Mouse (Mus musculus) forebrain, embryonic 13.5 days (tissue): Measurements from ENCODE around the gene Zfp169. TPM values are rescaled to one million over a fixed set of nuclear protein-coding genes. Genes with fewer than 3 reads are reported as not detected.
A peak's percentile ranks its signal among the peaks of the same experiment; 100 is the strongest.

Experiments used
- ATAC-seq: fragments of 200-750 bp; cut with Nextera tagmentation; 2 replicates; pipeline ENCODE4 v1.8.0; 2017
- H3K27ac ChIP-seq: fragments of 300-500 bp; sonication (generic); 2 replicates; pipeline ENCODE4 v1.5.1; 2015; ENCODE audit warnings: inconsistent platforms, mild to moderate bottlenecking, moderate library complexity
- H3K27me3 ChIP-seq: fragments of 300-500 bp; sonication (generic); 2 replicates; pipeline ENCODE4 v1.6.1; 2015; ENCODE audit warnings: mild to moderate bottlenecking, inconsistent platforms
- H3K36me3 ChIP-seq: fragments of 300-500 bp; sonication (generic); 2 replicates; pipeline ENCODE4 v1.6.1; 2015; ENCODE audit warnings: mild to moderate bottlenecking, inconsistent platforms; ENCODE audit not compliant: poor library complexity, severe bottlenecking
- H3K4me1 ChIP-seq: fragments of 300-500 bp; sonication (generic); 2 replicates; pipeline ENCODE4 v1.6.1; 2015; ENCODE audit warnings: inconsistent platforms
- H3K4me2 ChIP-seq: fragments of 300-500 bp; sonication (generic); 2 replicates; pipeline ENCODE4 v1.6.1; 2015; ENCODE audit warnings: inconsistent platforms, mild to moderate bottlenecking, moderate library complexity
- H3K4me3 ChIP-seq: fragments of 300-500 bp; sonication (generic); 2 replicates; pipeline ENCODE4 v1.5.1; 2015; ENCODE audit warnings: mild to moderate bottlenecking, inconsistent platforms
- H3K9ac ChIP-seq: fragments of 300-500 bp; sonication (generic); 2 replicates; pipeline ENCODE4 v1.6.1; 2015; ENCODE audit warnings: mild to moderate bottlenecking, inconsistent platforms
- H3K9me3 ChIP-seq: fragments of 300-500 bp; sonication (generic); replicated peaks from 2 replicates; pipeline ENCODE4 v1.6.1; 2016; ENCODE audit warnings: inconsistent platforms
- WGBS: fragments of 180-500 bp; shearing (Covaris S2); methylation state at CpG from one replicate; pipeline ENCODE4 v1.1.7; 2015; 5-methylcytosine and 5-hydroxymethylcytosine counted together
- polyA plus RNA-seq: library from polyadenylated mRNA; unstranded; fragments of >200 nt; fragmentation: Nextera tagmentation; extraction: Ambion mirVana; gene quantifications from 2 replicates; pipeline ENCODE4 v1.2.1, GENCODE M21; 2015

Zfp169 gene
- 6.0 and 7.1 TPM in 2 replicates for polyA plus RNA-seq

DNA sequence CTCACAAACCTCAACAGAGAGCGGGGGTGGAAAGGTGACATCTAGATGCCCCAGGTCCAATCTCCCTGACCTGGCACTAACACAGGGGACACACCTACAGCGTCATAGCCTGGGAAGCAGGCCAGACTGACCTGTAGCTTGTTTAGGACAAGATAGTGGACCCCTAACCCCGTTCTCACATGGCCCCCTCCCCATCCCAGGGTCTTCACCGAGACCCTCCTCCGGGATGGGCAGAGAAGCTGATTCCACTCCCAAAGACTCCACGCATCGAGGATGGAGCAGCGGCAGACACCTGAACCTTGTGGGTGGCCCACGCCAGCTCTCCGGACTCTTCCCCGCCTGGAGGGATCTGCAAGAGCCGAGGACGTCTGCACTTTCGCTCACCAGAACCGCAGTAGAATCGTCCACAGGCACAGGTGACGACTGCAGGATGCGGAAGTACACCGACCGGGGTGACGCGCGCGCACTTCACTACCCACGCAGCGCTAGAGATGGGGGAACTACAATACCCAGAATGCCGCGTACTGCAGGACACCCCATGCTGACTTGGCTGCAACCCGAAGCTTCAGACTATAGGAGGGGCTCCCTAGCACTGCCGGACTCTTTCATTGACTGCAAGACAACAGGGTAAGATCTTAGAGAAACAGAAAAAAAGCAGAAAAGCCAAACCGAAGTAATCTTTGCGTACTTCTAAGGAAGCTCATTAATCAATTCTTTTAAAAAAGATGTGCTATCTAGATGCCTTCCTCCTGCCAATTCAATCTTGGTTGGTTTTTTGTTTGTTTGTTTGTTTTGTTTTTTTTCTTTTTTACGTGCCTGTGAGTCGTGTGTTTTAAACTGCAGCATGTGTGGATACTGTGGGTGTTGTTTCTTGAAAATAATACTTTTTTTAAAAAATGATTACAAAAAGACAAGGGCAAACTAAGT lies at the start of gene Zfp169, which contains the start of gene A830005F24Rik:
Gene Zfp169 (minus strand): TSS at position 449 of the 927 bp plus-strand sequence.
Gene A830005F24Rik (plus strand): TSS at position 568 of the 927 bp plus-strand sequence.
- H3K9me3 ChIP-seq, result no peaks in the 10 kb centered on the region
- H3K9ac ChIP-seq, result peak within 1 kb of the TSS; percentile 88
- peak within 1 kb of the TSS; percentile 83 for H3K4me2 ChIP-seq
- H3K4me3 ChIP-seq, result peak within 1 kb of the TSS; percentile 82
- no peaks in the 10 kb centered on the region for H3K27me3 ChIP-seq
- H3K4me1 ChIP-seq, result peaks cover 15% of the 10 kb centered on the region
- no peak within 1 kb of the TSS for H3K27ac ChIP-seq
- no peaks in the 10 kb centered on the region for H3K36me3 ChIP-seq
- ATAC-seq, result peak; percentile 99
- 2% methylated on average over 34 of the region's 34 CpGs for WGBS

- Histone ChIP-seq H3K27me3 (no peaks in the 10 kb centered on the region), H3K27ac (no peak overlapping the region), H3K4me3 (no peak overlapping the region), H3K9ac (no peak overlapping the region), H3K4me1 (peaks cover 12% of the 10 kb centered on the region), H3K4me2 (no peak overlapping the region), H3K9me3 (no peaks in the 10 kb centered on the region), H3K36me3 (no peaks in the 10 kb centered on the region)
- WGBS, result 94% methylated on average over 5 of the region's 5 CpGs
- ATAC-seq, result no peak
Measured at GRCm38 (mm10) chr13:48562336-48562735, 49.1 kb upstream of the Zfp169 start.

DNA sequence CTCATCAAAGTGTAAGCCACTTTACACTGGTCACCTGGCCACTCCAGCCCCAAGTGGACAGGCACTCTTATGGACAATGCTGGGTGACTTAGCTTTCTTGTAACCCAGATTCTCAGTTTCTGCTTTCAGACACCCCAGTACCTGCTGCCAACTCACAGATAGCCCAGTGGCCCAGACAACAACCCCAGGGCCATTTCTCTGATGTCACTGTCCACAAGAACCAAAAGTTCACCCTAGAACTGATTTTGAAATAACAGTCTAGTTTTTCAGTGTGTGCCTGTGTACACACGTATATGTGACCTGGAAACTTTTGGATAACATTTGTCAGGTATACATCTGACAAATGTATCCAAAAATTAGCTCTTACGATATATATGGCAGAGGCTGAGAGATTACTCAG lies 48.2 kb upstream of the Zfp169 start:
- no peak for ATAC-seq
- peaks cover 11% of the 10 kb centered on the region for H3K4me1 ChIP-seq
- no peaks in the 10 kb centered on the region for H3K36me3 ChIP-seq
- no peak overlapping the region for H3K27ac ChIP-seq
- no peaks in the 10 kb centered on the region for H3K9me3 ChIP-seq
- WGBS, result 90% methylated on average over 2 of the region's 2 CpGs
- no peak overlapping the region for H3K4me2 ChIP-seq
- no peaks in the 10 kb centered on the region for H3K27me3 ChIP-seq
- no peak overlapping the region for H3K9ac ChIP-seq
- H3K4me3 ChIP-seq, result no peak overlapping the region

- WGBS, result 89% methylated on average over 1 of the region's 1 CpGs
- Histone ChIP-seq H3K4me2 (no peak overlapping the region), H3K4me3 (no peak overlapping the region), H3K9me3 (no peaks in the 10 kb centered on the region), H3K27ac (no peak overlapping the region), H3K9ac (no peak overlapping the region), H3K4me1 (peaks cover 25% of the 10 kb centered on the region), H3K27me3 (no peaks in the 10 kb centered on the region), H3K36me3 (no peaks in the 10 kb centered on the region)
- no peak for ATAC-seq
Measured at GRCm38 (mm10) chr13:48555976-48556375, 42.7 kb upstream of the Zfp169 start.

- no peak overlapping the region for H3K4me2 ChIP-seq
- H3K4me1 ChIP-seq, result peaks cover 25% of the 10 kb centered on the region
- no peak overlapping the region for H3K4me3 ChIP-seq
- 95% methylated on average over 1 of the region's 1 CpGs for WGBS
- no peaks in the 10 kb centered on the region for H3K9me3 ChIP-seq
- no peak overlapping the region for H3K9ac ChIP-seq
- H3K27ac ChIP-seq, result no peak overlapping the region
- ATAC-seq, result no peak
- H3K36me3 ChIP-seq, result no peaks in the 10 kb centered on the region
- no peaks in the 10 kb centered on the region for H3K27me3 ChIP-seq
Measured at GRCm38 (mm10) chr13:48554552-48554951, 41.3 kb upstream of the Zfp169 start.

DNA sequence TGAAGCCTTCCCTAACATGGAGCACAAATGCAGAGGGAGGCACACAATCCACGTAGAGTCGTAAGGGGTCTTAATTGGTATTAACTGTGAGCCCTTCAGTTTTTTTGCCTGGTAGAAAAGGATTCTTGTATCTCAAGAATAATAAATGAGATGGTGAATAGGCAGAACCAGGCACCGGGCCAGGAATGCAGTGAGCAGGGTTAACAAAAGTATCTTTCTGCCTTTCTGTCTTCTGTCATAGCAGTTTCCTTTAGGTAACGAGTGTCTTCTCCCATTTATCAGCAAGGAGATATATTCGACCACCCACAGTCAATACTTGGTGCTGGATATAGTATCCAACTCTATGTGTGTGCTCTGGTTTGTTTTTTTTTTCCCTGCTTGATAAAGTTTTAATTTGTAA lies 40.3 kb upstream of the Zfp169 start:
- Histone ChIP-seq H3K9me3 (no peaks in the 10 kb centered on the region), H3K4me1 (peaks cover 25% of the 10 kb centered on the region), H3K27ac (peak overlapping the region; percentile 83; the same call in 1 of the 2 replicates), H3K27me3 (no peaks in the 10 kb centered on the region), H3K9ac (no peak overlapping the region), H3K36me3 (no peaks in the 10 kb centered on the region), H3K4me2 (peak overlapping the region; percentile 54; the same call in 1 of the 2 replicates), H3K4me3 (no peak overlapping the region)
- WGBS, result 27% methylated on average over 5 of the region's 5 CpGs
- ATAC-seq, result no peak

GRCm38 (mm10) chr13:48552181-48553090 lies 39.2 kb upstream of the Zfp169 start:
- peaks cover 25% of the 10 kb centered on the region for H3K4me1 ChIP-seq
- peak; percentile 92 for ATAC-seq
- no peaks in the 10 kb centered on the region for H3K36me3 ChIP-seq
- H3K9ac ChIP-seq, result peak overlapping the region; percentile 48
- peak overlapping the region; percentile 17 for H3K4me3 ChIP-seq
- H3K4me2 ChIP-seq, result peak overlapping the region; percentile 54
- no peaks in the 10 kb centered on the region for H3K27me3 ChIP-seq
- WGBS, result 50% methylated on average over 21 of the region's 21 CpGs
- H3K9me3 ChIP-seq, result no peaks in the 10 kb centered on the region
- peak overlapping the region; percentile 83 for H3K27ac ChIP-seq

DNA sequence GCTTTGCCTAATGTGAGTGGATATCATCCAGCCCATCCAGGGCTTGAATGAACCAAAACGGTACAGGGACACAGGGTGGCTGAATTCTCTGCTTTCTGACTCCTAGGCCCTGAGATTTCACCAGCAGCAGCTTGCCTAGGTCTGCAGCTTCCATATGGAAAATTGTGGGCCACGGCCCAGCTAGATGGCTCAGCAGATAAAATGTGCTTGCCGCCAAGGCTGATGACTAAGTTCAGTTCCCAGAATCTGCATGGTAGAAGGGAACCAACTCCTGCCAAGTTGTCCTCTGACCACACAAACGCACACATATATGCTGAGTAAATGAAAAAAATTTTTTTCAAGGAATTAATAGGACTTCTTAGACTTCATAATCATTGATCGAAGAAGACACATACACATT lies 35.0 kb upstream of the Zfp169 start:
- no peak overlapping the region for H3K4me3 ChIP-seq
- no peak overlapping the region for H3K27ac ChIP-seq
- no peak overlapping the region for H3K4me2 ChIP-seq
- ATAC-seq, result no peak
- H3K27me3 ChIP-seq, result no peaks in the 10 kb centered on the region
- peaks cover 36% of the 10 kb centered on the region for H3K4me1 ChIP-seq
- no peaks in the 10 kb centered on the region for H3K36me3 ChIP-seq
- H3K9me3 ChIP-seq, result no peaks in the 10 kb centered on the region
- H3K9ac ChIP-seq, result no peak overlapping the region
- 93% methylated on average over 5 of the region's 5 CpGs for WGBS

DNA sequence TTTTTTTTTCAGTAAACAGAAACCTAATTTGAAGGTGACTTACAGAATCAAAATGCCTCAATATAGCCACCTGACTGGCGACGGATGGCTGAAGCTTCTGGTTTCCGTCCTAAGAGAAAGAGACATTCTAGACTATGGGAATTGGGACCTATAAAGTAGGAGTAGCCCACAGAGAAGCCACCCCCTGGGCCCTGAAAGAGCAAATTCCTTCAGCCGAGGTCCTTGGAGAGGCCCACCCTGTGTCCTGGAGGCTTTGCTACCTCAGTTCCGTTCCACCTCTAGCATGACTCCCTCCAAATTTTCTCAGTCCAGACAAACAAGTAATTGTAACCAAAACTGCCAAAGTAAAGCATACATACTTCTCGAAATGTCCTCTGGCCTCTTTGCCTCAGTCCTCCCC lies 34.4 kb upstream of the Zfp169 start:
- Histone ChIP-seq H3K27ac (no peak overlapping the region), H3K9me3 (no peaks in the 10 kb centered on the region), H3K27me3 (no peaks in the 10 kb centered on the region), H3K4me1 (peaks cover 33% of the 10 kb centered on the region), H3K9ac (no peak overlapping the region), H3K36me3 (no peaks in the 10 kb centered on the region), H3K4me3 (no peak overlapping the region), H3K4me2 (no peak overlapping the region)
- ATAC-seq, result no peak
- 95% methylated on average over 6 of the region's 6 CpGs for WGBS

- H3K9ac ChIP-seq, result peak overlapping the region; percentile 95
- H3K4me3 ChIP-seq, result peak overlapping the region; percentile 86
- H3K27ac ChIP-seq, result peak overlapping the region; percentile 99
- ATAC-seq, result peak; percentile 98
- H3K4me2 ChIP-seq, result peak overlapping the region; percentile 55
- no peaks in the 10 kb centered on the region for H3K9me3 ChIP-seq
- WGBS, result under 1% methylated on average over 47 of the region's 72 CpGs
- H3K36me3 ChIP-seq, result no peaks in the 10 kb centered on the region
- H3K4me1 ChIP-seq, result peaks cover 30% of the 10 kb centered on the region
- H3K27me3 ChIP-seq, result no peaks in the 10 kb centered on the region
Measured at GRCm38 (mm10) chr13:48546330-48546917, 33.2 kb upstream of the Zfp169 start.

DNA sequence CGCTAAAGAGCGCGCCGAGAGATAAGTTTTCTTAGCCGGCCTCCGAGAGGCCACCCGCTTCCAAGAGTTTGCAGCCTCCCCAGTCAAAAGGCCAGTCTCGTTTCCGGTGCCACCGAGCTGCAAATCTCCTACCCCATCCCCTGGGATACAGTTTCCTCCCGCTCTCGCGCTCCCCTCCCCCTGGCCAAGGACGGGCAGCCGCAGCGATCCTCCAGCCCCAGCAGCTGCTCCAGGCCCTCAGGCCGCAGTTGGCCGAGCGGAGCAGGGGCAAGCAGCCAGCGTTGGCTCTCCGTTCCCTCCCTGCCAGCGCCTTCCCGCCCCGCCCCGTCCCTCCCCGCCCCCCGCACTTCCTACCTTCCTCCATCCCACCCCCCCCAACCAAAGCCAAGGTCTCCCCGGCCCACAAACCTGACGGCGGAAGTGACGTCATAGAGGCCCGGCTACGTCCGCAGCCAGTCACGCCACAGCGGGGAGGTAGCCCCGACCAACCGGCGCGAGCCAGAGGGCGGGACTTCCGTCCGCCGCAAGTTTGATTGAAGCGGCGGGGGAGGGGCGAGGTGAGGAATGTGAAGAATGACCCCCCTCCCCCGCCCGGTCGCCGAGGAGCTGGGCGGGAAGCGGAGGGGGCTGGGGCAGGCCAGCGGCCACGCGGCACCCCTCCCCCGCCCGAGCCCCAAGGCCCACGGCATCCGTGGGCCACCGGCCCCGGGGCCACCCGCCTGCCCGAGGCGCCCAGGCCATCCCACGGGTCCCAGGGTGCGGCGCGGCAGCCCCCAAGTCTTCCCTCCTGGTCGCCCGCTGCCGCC lies 32.4 kb upstream of the Zfp169 start:
- no peaks in the 10 kb centered on the region for H3K9me3 ChIP-seq
- peak overlapping the region; percentile 68 for H3K4me2 ChIP-seq
- H3K4me1 ChIP-seq, result peaks cover 35% of the 10 kb centered on the region
- no peaks in the 10 kb centered on the region for H3K27me3 ChIP-seq
- ATAC-seq, result peak; percentile 83
- 1% methylated on average over 43 of the region's 72 CpGs for WGBS
- peak overlapping the region; percentile 95 for H3K9ac ChIP-seq
- H3K27ac ChIP-seq, result peak overlapping the region; percentile 99
- peak overlapping the region; percentile 86 for H3K4me3 ChIP-seq
- H3K36me3 ChIP-seq, result no peaks in the 10 kb centered on the region
